Mouse (Mus musculus): ENCODE measurements around the gene Ubfd1.

DNA sequence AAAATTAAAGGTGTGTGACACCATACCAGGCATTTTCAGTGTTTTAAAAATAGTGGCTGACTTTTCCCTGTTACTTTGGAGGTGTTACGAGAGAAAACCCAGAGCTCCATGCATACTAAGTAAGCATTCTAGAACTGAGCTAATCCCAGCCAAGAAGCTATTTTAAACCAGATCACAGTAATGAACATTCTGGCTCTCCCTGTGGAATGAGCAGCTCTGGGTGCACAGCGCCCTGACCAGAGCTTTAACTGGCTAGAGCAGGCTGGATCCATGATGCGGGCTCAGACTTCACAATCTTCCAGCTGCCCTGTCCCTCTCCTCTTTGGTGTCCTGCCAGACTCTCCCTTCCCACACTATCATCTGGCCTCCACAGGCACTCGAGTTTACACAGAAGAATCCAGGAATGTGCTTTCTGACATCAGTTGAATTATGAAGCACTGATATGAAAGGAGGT is 21.8 kb upstream of the Ubfd1 start:
- TF ChIP-seq CTCF (IDR thresholded peaks at IDR 0.05; ENCODE audit: control insufficient read depth, insufficient read depth, low read length): no peak
- TF ChIP-seq POLR2A (IDR thresholded peaks at IDR 0.05; ENCODE audit: borderline replicate concordance, control insufficient read depth, low read depth, low read length): no peak
